Mouse (Mus musculus) neural tube, embryonic 12.5 days (tissue): ENCODE data around the gene Cd247. TPM values are rescaled to one million over a fixed set of nuclear protein-coding genes. Genes with fewer than 3 reads are reported as not detected.
A peak's percentile ranks its signal among the peaks of the same experiment; 100 is the strongest.

ENCODE experiments used
- ATAC-seq: fragments of 200-750 bp; cut with Nextera tagmentation; 2 replicates; pipeline ENCODE4 v1.8.0; 2017; ENCODE audit warnings: low read depth, mild to moderate bottlenecking, moderate TSS enrichment, moderate library complexity; ENCODE audit not compliant: low FRiP score
- H3K27ac ChIP-seq: fragments of 300-500 bp; sonication (generic); 2 replicates; pipeline ENCODE4 v1.5.1; 2016
- H3K27me3 ChIP-seq: fragments of 300-500 bp; sonication (generic); replicated peaks from 2 replicates; pipeline ENCODE4 v1.6.1; 2016; ENCODE audit warnings: mild to moderate bottlenecking
- H3K36me3 ChIP-seq: fragments of 300-500 bp; sonication (generic); 2 replicates; pipeline ENCODE4 v1.6.1; 2016; ENCODE audit warnings: mild to moderate bottlenecking
- H3K4me1 ChIP-seq: fragments of 300-500 bp; sonication (generic); 2 replicates; pipeline ENCODE4 v1.6.1; 2016
- H3K4me2 ChIP-seq: fragments of 300-500 bp; sonication (generic); replicated peaks from 2 replicates; pipeline ENCODE4 v1.6.1; 2016; ENCODE audit warnings: mild to moderate bottlenecking
- H3K4me3 ChIP-seq: fragments of 300-500 bp; sonication (generic); 2 replicates; pipeline ENCODE4 v1.5.1; 2016
- H3K9ac ChIP-seq: fragments of 300-500 bp; sonication (generic); 2 replicates; pipeline ENCODE4 v1.6.1; 2016; ENCODE audit warnings: mild to moderate bottlenecking
- H3K9me3 ChIP-seq: fragments of 300-500 bp; sonication (generic); 2 replicates; pipeline ENCODE4 v1.6.1; 2016; ENCODE audit warnings: mild to moderate bottlenecking
- WGBS: fragments of 180-500 bp; shearing (Covaris S2); methylation state at CpG from one replicate; pipeline ENCODE4 v1.1.7; 2016; 5-methylcytosine and 5-hydroxymethylcytosine counted together
- polyA plus RNA-seq: library from polyadenylated mRNA; unstranded; fragments of >200 nt; fragmentation: Nextera tagmentation; extraction: Ambion mirVana; gene quantifications from 2 replicates; pipeline ENCODE4 v1.2.1, GENCODE M21; 2016

Gene Cd247
- polyA plus RNA-seq, 1 experiment from 2014 or later: 1.2 TPM

DNA sequence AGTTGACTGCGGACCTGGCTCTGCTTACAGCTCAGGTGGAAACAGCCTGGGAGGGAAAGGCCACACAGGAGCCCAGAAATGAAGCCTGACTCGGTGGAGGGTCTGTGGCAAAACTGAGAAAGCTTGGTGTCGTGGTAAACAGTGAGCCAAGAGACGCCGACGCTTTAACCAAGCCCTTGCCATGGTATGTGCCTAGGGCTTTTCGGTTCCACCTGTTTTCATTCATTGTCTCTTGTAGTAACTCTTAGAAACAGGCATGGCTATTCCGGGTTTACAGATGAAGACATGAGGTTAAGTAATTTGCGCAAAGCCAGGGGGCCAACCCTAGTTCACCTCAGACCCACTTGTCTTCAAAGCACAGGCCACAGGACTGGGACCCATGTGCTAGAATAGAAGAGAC is 23.9 kb upstream of the Cd247 start:
- Histone ChIP-seq H3K4me3 (peak overlapping the region; percentile 72), H3K9me3 (no peaks in the 10 kb centered on the region), H3K27me3 (peaks cover 19% of the 10 kb centered on the region; the same call in 1 of the 2 replicates), H3K4me2 (peak overlapping the region; percentile 96), H3K36me3 (no peaks in the 10 kb centered on the region), H3K4me1 (peaks cover 9% of the 10 kb centered on the region; the same call in 1 of the 2 replicates), H3K27ac (no peak overlapping the region), H3K9ac (peak overlapping the region; percentile 73)
- 56% methylated on average over 9 of the region's 9 CpGs for WGBS
- no peak for ATAC-seq

GRCm38 (mm10) chr1:165765041-165765440 is 23.4 kb upstream of the Cd247 start:
- H3K4me2 ChIP-seq: no peak overlapping the region
- H3K27ac ChIP-seq: no peak overlapping the region
- no peak for ATAC-seq
- H3K4me3 ChIP-seq: no peak overlapping the region
- no peaks in the 10 kb centered on the region for H3K9me3 ChIP-seq
- H3K9ac ChIP-seq: no peak overlapping the region
- H3K36me3 ChIP-seq: no peaks in the 10 kb centered on the region
- WGBS: 84% methylated on average over 11 of the region's 11 CpGs
- H3K27me3 ChIP-seq: peaks cover 19% of the 10 kb centered on the region; the same call in 1 of the 2 replicates
- H3K4me1 ChIP-seq: peaks cover 9% of the 10 kb centered on the region; the same call in 1 of the 2 replicates

- H3K27ac ChIP-seq: no peak overlapping the region
- no peaks in the 10 kb centered on the region for H3K9me3 ChIP-seq
- no peaks in the 10 kb centered on the region for H3K36me3 ChIP-seq
- no peak overlapping the region for H3K4me2 ChIP-seq
- no peak overlapping the region for H3K4me3 ChIP-seq
- no peak for ATAC-seq
- H3K4me1 ChIP-seq: peaks cover 9% of the 10 kb centered on the region; the same call in 1 of the 2 replicates
- 84% methylated on average over 17 of the region's 17 CpGs for WGBS
- H3K27me3 ChIP-seq: peaks cover 19% of the 10 kb centered on the region; the same call in 1 of the 2 replicates
- H3K9ac ChIP-seq: no peak overlapping the region
Observed at GRCm38 (mm10) chr1:165765651-165766294, 22.7 kb upstream of the Cd247 start.

- ATAC-seq: no peak
- WGBS: 88% methylated on average over 7 of the region's 7 CpGs
- no peak overlapping the region for H3K27ac ChIP-seq
- peaks cover 9% of the 10 kb centered on the region; the same call in 1 of the 2 replicates for H3K4me1 ChIP-seq
- H3K9ac ChIP-seq: no peak overlapping the region
- H3K9me3 ChIP-seq: no peaks in the 10 kb centered on the region
- H3K4me3 ChIP-seq: no peak overlapping the region
- no peak overlapping the region for H3K4me2 ChIP-seq
- H3K27me3 ChIP-seq: peaks cover 19% of the 10 kb centered on the region; the same call in 1 of the 2 replicates
- no peaks in the 10 kb centered on the region for H3K36me3 ChIP-seq
Observed at GRCm38 (mm10) chr1:165766295-165766890, 22.1 kb upstream of the Cd247 start.

- no peak for ATAC-seq
- peaks cover 19% of the 10 kb centered on the region; the same call in 1 of the 2 replicates for H3K27me3 ChIP-seq
- H3K9me3 ChIP-seq: no peaks in the 10 kb centered on the region
- H3K4me3 ChIP-seq: no peak overlapping the region
- no peak overlapping the region for H3K4me2 ChIP-seq
- no peaks in the 10 kb centered on the region for H3K36me3 ChIP-seq
- no peak overlapping the region for H3K27ac ChIP-seq
- 83% methylated on average over 9 of the region's 9 CpGs for WGBS
- H3K9ac ChIP-seq: no peak overlapping the region
- H3K4me1 ChIP-seq: peaks cover 5% of the 10 kb centered on the region; the same call in 1 of the 2 replicates
Observed at GRCm38 (mm10) chr1:165768894-165769512, 19.5 kb upstream of the Cd247 start.

- no peak overlapping the region for H3K27ac ChIP-seq
- H3K4me2 ChIP-seq: no peak overlapping the region
- H3K36me3 ChIP-seq: no peaks in the 10 kb centered on the region
- WGBS: 85% methylated on average over 10 of the region's 10 CpGs
- H3K4me3 ChIP-seq: no peak overlapping the region
- no peaks in the 10 kb centered on the region for H3K9me3 ChIP-seq
- no peaks in the 10 kb centered on the region for H3K4me1 ChIP-seq
- ATAC-seq: no peak
- H3K27me3 ChIP-seq: peaks cover 8% of the 10 kb centered on the region; the same call in 1 of the 2 replicates
- no peak overlapping the region for H3K9ac ChIP-seq
Observed at GRCm38 (mm10) chr1:165770181-165770759, 18.2 kb upstream of the Cd247 start.

DNA sequence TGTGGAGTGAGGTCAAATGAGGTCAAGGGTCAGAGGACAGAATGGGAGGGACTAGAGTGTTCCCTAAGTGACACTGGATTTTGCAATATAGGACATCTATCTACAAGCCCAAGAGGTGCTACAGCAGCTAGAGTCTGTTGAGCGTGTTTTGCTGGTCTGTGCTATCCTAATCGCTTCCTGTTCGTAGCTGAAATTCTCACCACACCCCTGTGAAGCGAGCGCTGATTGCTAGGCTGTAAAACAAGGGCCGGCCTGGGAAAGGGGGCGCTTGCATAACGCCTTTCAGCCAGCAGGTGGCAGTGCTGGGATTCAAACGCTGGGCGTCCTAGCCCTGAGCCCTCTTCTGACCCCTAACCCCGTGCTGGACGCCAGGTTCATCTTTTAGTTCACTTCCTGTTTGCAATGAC is 17.0 kb upstream of the Cd247 start:
- H3K4me1 ChIP-seq: no peaks in the 10 kb centered on the region
- WGBS: under 1% methylated on average over 12 of the region's 12 CpGs
- H3K27ac ChIP-seq: no peak overlapping the region
- H3K9ac ChIP-seq: no peak overlapping the region
- H3K4me2 ChIP-seq: peak overlapping the region; percentile 26
- H3K36me3 ChIP-seq: no peaks in the 10 kb centered on the region
- no peaks in the 10 kb centered on the region for H3K9me3 ChIP-seq
- ATAC-seq: peak; percentile 54
- peaks cover 8% of the 10 kb centered on the region; the same call in 1 of the 2 replicates for H3K27me3 ChIP-seq
- H3K4me3 ChIP-seq: no peak overlapping the region

GRCm38 (mm10) chr1:165771998-165772397 is 16.5 kb upstream of the Cd247 start:
- Histone ChIP-seq H3K4me3 (no peak overlapping the region), H3K27ac (no peak overlapping the region), H3K4me2 (peak overlapping the region; percentile 26), H3K4me1 (no peaks in the 10 kb centered on the region), H3K9me3 (no peaks in the 10 kb centered on the region), H3K36me3 (no peaks in the 10 kb centered on the region), H3K27me3 (peaks cover 8% of the 10 kb centered on the region; the same call in 1 of the 2 replicates), H3K9ac (no peak overlapping the region)
- WGBS: 52% methylated on average over 9 of the region's 9 CpGs
- ATAC-seq: peak; percentile 45

DNA sequence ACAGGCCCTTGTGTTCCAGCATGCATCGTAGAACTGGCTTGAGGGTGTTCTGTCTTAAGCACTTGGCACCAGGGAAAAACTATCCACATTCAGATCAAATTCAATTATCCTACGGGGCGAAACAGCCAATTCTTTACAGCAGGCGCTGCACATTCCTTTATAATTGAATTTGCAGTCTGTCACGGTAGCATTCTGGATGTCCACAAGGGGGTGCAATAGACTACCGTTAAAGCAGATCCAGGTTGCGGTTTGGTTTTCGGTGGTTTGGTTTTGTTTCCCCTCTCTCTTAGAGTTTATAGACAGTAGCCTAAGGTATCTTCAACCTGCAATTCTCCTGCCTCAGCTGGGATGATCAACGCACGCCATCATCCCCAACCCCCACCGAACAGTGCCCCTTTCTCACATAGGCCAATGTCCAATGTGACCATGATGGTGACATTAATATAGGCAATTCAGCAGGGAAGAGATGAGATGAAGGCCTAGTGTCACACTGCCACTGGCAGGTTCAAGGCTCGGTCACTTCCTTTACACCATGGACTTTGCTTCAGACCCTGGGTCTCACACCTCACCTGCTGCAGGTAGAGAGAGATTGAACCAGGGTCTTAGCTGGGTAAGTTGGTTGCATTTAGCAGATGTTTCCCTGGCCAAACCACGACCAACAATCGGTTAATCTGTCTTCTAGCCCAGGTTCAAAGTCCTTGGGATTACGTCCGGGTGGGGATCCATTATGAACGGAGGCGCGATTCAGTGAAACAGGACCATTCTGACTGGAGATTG is 12.8 kb upstream of the Cd247 start:
- ATAC-seq: no peak
- Histone ChIP-seq H3K27ac (no peak overlapping the region), H3K4me1 (peaks cover 8% of the 10 kb centered on the region; the same call in 1 of the 2 replicates), H3K4me3 (no peak overlapping the region), H3K9me3 (no peaks in the 10 kb centered on the region), H3K27me3 (peaks cover 7% of the 10 kb centered on the region; the same call in 1 of the 2 replicates), H3K4me2 (no peak overlapping the region), H3K9ac (no peak overlapping the region), H3K36me3 (no peaks in the 10 kb centered on the region)
- 49% methylated on average over 19 of the region's 19 CpGs for WGBS

- H3K4me1 ChIP-seq: peaks cover 10% of the 10 kb centered on the region; the same call in 1 of the 2 replicates
- WGBS: 6% methylated on average over 13 of the region's 13 CpGs
- H3K27ac ChIP-seq: no peak overlapping the region
- peak overlapping the region; percentile 7 for H3K4me3 ChIP-seq
- ATAC-seq: peak; percentile 60
- H3K36me3 ChIP-seq: no peaks in the 10 kb centered on the region
- peaks cover 37% of the 10 kb centered on the region for H3K27me3 ChIP-seq
- H3K4me2 ChIP-seq: peak overlapping the region; percentile 51
- H3K9me3 ChIP-seq: no peaks in the 10 kb centered on the region
- H3K9ac ChIP-seq: no peak overlapping the region
Observed at GRCm38 (mm10) chr1:165779954-165780585, 8.4 kb upstream of the Cd247 start.

DNA sequence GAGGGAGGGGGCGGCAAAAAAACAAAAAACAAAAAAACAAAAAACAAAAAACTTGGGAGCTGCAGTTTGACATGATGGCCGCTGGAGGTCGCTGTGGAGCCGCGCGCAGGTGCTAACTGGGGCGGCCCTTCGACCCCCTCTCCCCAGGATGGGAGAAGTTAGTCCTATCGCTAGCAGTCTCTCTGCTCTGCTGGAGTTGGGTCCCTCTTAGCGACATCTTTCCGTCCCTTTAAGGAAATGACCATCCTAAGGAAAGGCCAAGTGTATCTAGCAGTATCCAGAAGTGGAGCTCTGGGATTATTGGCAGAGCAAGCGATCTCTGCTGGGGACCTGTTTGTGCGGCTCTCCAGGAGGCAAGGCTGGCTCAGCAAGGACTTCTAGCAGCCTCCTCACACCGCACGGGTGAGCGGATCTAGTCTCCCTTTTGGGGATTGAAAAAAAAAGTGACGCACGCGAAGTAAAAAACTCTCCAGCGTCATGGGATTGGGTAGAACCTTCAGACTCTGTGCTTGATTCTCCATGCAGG is 7.8 kb upstream of the Cd247 start:
- Histone ChIP-seq H3K27ac (no peak overlapping the region), H3K4me3 (peak overlapping the region; percentile 7), H3K36me3 (no peaks in the 10 kb centered on the region), H3K27me3 (peaks cover 37% of the 10 kb centered on the region), H3K4me1 (peaks cover 10% of the 10 kb centered on the region), H3K9me3 (no peaks in the 10 kb centered on the region), H3K4me2 (peak overlapping the region; percentile 51), H3K9ac (no peak overlapping the region)
- 3% methylated on average over 20 of the region's 20 CpGs for WGBS
- peak; percentile 59; the same call in 1 of the 2 replicates for ATAC-seq
